Mouse (Mus musculus): ENCODE measurements around the gene Btbd2. TPM values are rescaled to one million over a fixed set of nuclear protein-coding genes. Genes with fewer than 3 reads are reported as not detected.
A peak's percentile ranks its signal among the peaks of the same experiment; 100 is the strongest.

The Btbd2 gene
- polyA plus RNA-seq, 1 experiment from 2014 or later = 33.2 TPM

- H3K27ac ChIP-seq (ENCODE audit: low read length) = peak overlapping the region; percentile 92
- H3K4me2 ChIP-seq (ENCODE audit: low read depth, low read length) = no peak overlapping the region
- H3K4me3 ChIP-seq (ENCODE audit: low read length) = no peak overlapping the region
- H3K36me3 ChIP-seq (ENCODE audit: control insufficient read depth, insufficient read depth, low read length) = peaks cover 40% of the 10 kb centered on the region
- no peaks in the 10 kb centered on the region for H3K27me3 ChIP-seq (ENCODE audit: control insufficient read depth, insufficient read depth, low read depth, low read length)
- H3K4me1 ChIP-seq (replicated peaks; ENCODE audit: control insufficient read depth, insufficient read depth, low read length) = peaks cover 35% of the 10 kb centered on the region
- no peak for ATAC-seq (ENCODE audit: low read depth)
- peak overlapping the region; percentile 34; the same call in 1 of the 2 replicates for H3K9ac ChIP-seq (ENCODE audit: low read length)
- no peaks in the 10 kb centered on the region for H3K9me3 ChIP-seq (ENCODE audit: control insufficient read depth, low read length)
- WGBS = 71% methylated on average over 10 of the region's 10 CpGs
Measured at GRCm38 (mm10) chr10:80665981-80666733, 9.3 kb upstream of the Btbd2 start.

DNA sequence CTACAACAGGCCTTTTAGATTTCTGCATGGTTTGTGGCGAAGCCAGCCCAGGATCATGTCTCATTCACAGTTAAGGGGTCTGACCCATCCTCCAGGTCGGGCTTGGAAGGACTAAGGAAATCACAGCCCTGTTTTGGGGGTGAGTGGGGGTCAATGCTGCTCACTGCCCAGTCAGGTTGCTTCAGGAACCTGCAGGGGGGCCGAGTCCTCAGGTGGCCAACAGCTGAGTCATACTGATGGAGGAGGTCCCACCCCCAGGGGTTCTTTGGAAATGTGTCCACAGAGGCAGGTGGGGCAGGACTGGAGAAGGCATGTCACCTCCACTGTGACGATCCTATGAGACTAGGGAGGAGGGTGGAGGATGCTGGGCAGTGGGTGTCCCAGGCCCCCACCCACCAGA, 8.6 kb upstream of the Btbd2 start:
- Histone ChIP-seq H3K9me3 (ENCODE audit: control insufficient read depth, low read length) (no peaks in the 10 kb centered on the region), H3K9ac (ENCODE audit: low read length) (peak overlapping the region; percentile 38; the same call in 1 of the 2 replicates), H3K4me1 (replicated peaks; ENCODE audit: control insufficient read depth, insufficient read depth, low read length) (peaks cover 37% of the 10 kb centered on the region), H3K4me3 (ENCODE audit: low read length) (no peak overlapping the region), H3K4me2 (ENCODE audit: low read depth, low read length) (no peak overlapping the region), H3K27ac (ENCODE audit: low read length) (peak overlapping the region; percentile 92), H3K27me3 (ENCODE audit: control insufficient read depth, insufficient read depth, low read depth, low read length) (no peaks in the 10 kb centered on the region), H3K36me3 (ENCODE audit: control insufficient read depth, insufficient read depth, low read length) (peaks cover 35% of the 10 kb centered on the region)
- 42% methylated on average over 4 of the region's 4 CpGs for WGBS
- ATAC-seq (ENCODE audit: low read depth) = no peak

- 7% methylated on average over 10 of the region's 10 CpGs for WGBS
- ATAC-seq (ENCODE audit: low read depth) = peak; percentile 63
- peak overlapping the region; percentile 39 for H3K4me2 ChIP-seq (ENCODE audit: low read depth, low read length)
- no peaks in the 10 kb centered on the region for H3K9me3 ChIP-seq (ENCODE audit: control insufficient read depth, low read length)
- peak overlapping the region; percentile 38 for H3K9ac ChIP-seq (ENCODE audit: low read length)
- H3K36me3 ChIP-seq (ENCODE audit: control insufficient read depth, insufficient read depth, low read length) = peaks cover 31% of the 10 kb centered on the region
- peaks cover 37% of the 10 kb centered on the region for H3K4me1 ChIP-seq (replicated peaks; ENCODE audit: control insufficient read depth, insufficient read depth, low read length)
- no peaks in the 10 kb centered on the region for H3K27me3 ChIP-seq (ENCODE audit: control insufficient read depth, insufficient read depth, low read depth, low read length)
- peak overlapping the region; percentile 92 for H3K27ac ChIP-seq (ENCODE audit: low read length)
- peak overlapping the region; percentile 22; the same call in 1 of the 2 replicates for H3K4me3 ChIP-seq (ENCODE audit: low read length)
Measured at GRCm38 (mm10) chr10:80665016-80665380, 8.1 kb upstream of the Btbd2 start.

- 10% methylated on average over 16 of the region's 16 CpGs for WGBS
- H3K9me3 ChIP-seq (ENCODE audit: control insufficient read depth, low read length) = no peaks in the 10 kb centered on the region
- H3K27ac ChIP-seq (ENCODE audit: low read length) = peak overlapping the region; percentile 92
- peak overlapping the region; percentile 22; the same call in 1 of the 2 replicates for H3K4me3 ChIP-seq (ENCODE audit: low read length)
- ATAC-seq (ENCODE audit: low read depth) = peak; percentile 83
- no peaks in the 10 kb centered on the region for H3K27me3 ChIP-seq (ENCODE audit: control insufficient read depth, insufficient read depth, low read depth, low read length)
- peak overlapping the region; percentile 38 for H3K9ac ChIP-seq (ENCODE audit: low read length)
- H3K36me3 ChIP-seq (ENCODE audit: control insufficient read depth, insufficient read depth, low read length) = peaks cover 26% of the 10 kb centered on the region
- peaks cover 37% of the 10 kb centered on the region for H3K4me1 ChIP-seq (replicated peaks; ENCODE audit: control insufficient read depth, insufficient read depth, low read length)
- H3K4me2 ChIP-seq (ENCODE audit: low read depth, low read length) = peak overlapping the region; percentile 39
Measured at GRCm38 (mm10) chr10:80664197-80665015, 7.5 kb upstream of the Btbd2 start.

DNA sequence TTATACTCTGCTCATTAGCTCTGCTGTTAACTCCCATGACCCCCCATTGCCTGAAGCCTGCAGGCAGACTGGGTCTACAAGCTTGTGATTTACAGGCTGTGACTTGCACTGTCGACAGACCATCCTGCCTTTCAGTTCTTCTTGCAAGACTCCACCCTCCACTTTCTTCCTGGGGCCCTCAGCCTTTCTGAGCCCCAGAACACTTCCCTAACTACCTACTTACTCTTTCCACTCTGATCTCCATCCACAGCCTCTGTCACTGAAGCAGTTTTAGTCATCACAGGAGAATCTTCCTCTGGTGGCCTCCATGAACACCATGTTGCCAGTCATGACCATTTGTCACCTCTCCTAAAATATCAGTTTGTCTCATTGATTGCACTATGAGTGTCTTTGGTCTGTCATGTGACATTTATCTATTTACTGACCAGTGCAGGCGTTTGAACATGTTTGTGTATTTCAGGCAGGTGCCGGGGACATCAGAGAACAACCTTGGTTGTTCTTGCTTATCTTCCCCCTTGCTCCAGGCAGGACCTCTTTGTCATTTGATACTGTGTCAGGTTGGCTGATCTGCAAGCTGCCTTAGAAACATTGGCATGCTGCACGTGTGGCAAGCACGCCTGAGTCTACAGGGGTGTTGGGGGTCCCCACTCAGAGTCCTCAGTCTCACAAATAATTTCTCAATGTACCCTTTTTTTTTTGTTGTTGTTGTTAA, 6.8 kb upstream of the Btbd2 start:
- Histone ChIP-seq H3K4me2 (ENCODE audit: low read depth, low read length) (no peak overlapping the region), H3K9me3 (ENCODE audit: control insufficient read depth, low read length) (no peaks in the 10 kb centered on the region), H3K4me1 (replicated peaks; ENCODE audit: control insufficient read depth, insufficient read depth, low read length) (peaks cover 39% of the 10 kb centered on the region), H3K27me3 (ENCODE audit: control insufficient read depth, insufficient read depth, low read depth, low read length) (no peaks in the 10 kb centered on the region), H3K9ac (ENCODE audit: low read length) (no peak overlapping the region), H3K27ac (ENCODE audit: low read length) (peak overlapping the region; percentile 92), H3K4me3 (ENCODE audit: low read length) (no peak overlapping the region), H3K36me3 (ENCODE audit: control insufficient read depth, insufficient read depth, low read length) (peaks cover 18% of the 10 kb centered on the region)
- no peak for ATAC-seq (ENCODE audit: low read depth)
- 30% methylated on average over 5 of the region's 5 CpGs for WGBS

GRCm38 (mm10) chr10:80661149-80661548, 4.3 kb upstream of the Btbd2 start:
- H3K4me1 ChIP-seq (replicated peaks; ENCODE audit: control insufficient read depth, insufficient read depth, low read length) = peaks cover 40% of the 10 kb centered on the region
- H3K4me3 ChIP-seq (ENCODE audit: low read length) = no peak overlapping the region
- no peak overlapping the region for H3K9ac ChIP-seq (ENCODE audit: low read length)
- no peak overlapping the region for H3K4me2 ChIP-seq (ENCODE audit: low read depth, low read length)
- 31% methylated on average over 5 of the region's 5 CpGs for WGBS
- no peak overlapping the region for H3K27ac ChIP-seq (ENCODE audit: low read length)
- H3K9me3 ChIP-seq (ENCODE audit: control insufficient read depth, low read length) = no peaks in the 10 kb centered on the region
- H3K27me3 ChIP-seq (ENCODE audit: control insufficient read depth, insufficient read depth, low read depth, low read length) = no peaks in the 10 kb centered on the region
- no peak for ATAC-seq (ENCODE audit: low read depth)
- peaks cover 1% of the 10 kb centered on the region; the same call in 1 of the 2 replicates for H3K36me3 ChIP-seq (ENCODE audit: control insufficient read depth, insufficient read depth, low read length)

DNA sequence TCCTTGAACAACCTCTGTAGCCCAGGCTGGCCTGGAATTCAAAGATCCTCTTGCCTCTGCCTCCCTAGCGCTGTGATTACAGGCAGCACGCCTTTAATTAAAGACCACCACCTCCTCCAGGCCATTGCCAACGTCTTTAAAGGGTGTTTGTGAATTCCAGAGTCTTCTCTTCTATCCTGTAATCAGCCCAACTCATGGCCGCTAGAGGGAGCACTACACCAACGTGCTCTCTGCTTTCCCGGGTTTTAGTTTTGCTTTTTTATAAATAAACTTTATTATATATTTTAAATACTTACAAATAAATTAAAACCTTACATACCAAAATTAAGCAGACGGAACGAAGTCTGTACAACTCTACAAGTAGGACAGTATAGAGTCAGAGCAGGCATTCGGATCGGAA, 2.3 kb upstream of the Btbd2 start:
- H3K4me1 ChIP-seq (replicated peaks; ENCODE audit: control insufficient read depth, insufficient read depth, low read length) = peaks cover 37% of the 10 kb centered on the region
- 11% methylated on average over 10 of the region's 10 CpGs for WGBS
- H3K9me3 ChIP-seq (ENCODE audit: control insufficient read depth, low read length) = no peaks in the 10 kb centered on the region
- H3K27ac ChIP-seq (ENCODE audit: low read length) = no peak overlapping the region
- no peaks in the 10 kb centered on the region for H3K27me3 ChIP-seq (ENCODE audit: control insufficient read depth, insufficient read depth, low read depth, low read length)
- ATAC-seq (ENCODE audit: low read depth) = no peak
- peak overlapping the region; percentile 41 for H3K4me3 ChIP-seq (ENCODE audit: low read length)
- H3K9ac ChIP-seq (ENCODE audit: low read length) = peak overlapping the region; percentile 51
- no peaks in the 10 kb centered on the region for H3K36me3 ChIP-seq (ENCODE audit: control insufficient read depth, insufficient read depth, low read length)
- peak overlapping the region; percentile 48 for H3K4me2 ChIP-seq (ENCODE audit: low read depth, low read length)

- WGBS = 66% methylated on average over 4 of the region's 4 CpGs
- no peak for ATAC-seq (ENCODE audit: low read depth)
- Histone ChIP-seq H3K27ac (ENCODE audit: low read length) (no peak overlapping the region), H3K4me2 (ENCODE audit: low read depth, low read length) (no peak overlapping the region), H3K9me3 (ENCODE audit: control insufficient read depth, low read length) (no peaks in the 10 kb centered on the region), H3K4me1 (replicated peaks; ENCODE audit: control insufficient read depth, insufficient read depth, low read length) (peaks cover 37% of the 10 kb centered on the region), H3K9ac (ENCODE audit: low read length) (peak overlapping the region; percentile 39; the same call in 1 of the 2 replicates), H3K36me3 (ENCODE audit: control insufficient read depth, insufficient read depth, low read length) (no peaks in the 10 kb centered on the region), H3K4me3 (ENCODE audit: low read length) (no peak overlapping the region), H3K27me3 (ENCODE audit: control insufficient read depth, insufficient read depth, low read depth, low read length) (no peaks in the 10 kb centered on the region)
Measured at GRCm38 (mm10) chr10:80658841-80659202, 2.0 kb upstream of the Btbd2 start.

Measured in lung, embryonic 16.5 days (tissue).